Mouse (Mus musculus) adipocyte (in vitro differentiated cells): Measurements from ENCODE around the gene Plekhg2.

Source experiments
- DNase-seq: peaks from one replicate; pipeline ENCODE4 v3.0.0-alpha.2; 2016; ENCODE audit warnings: low spot score

The Plekhg2 gene

GRCm38 (mm10) chr7:28334534-28334933 is 37.9 kb downstream of the Plekhg2 start:
- peak; percentile 38 for DNase-seq

GRCm38 (mm10) chr7:28328260-28328659 is 44.1 kb downstream of the Plekhg2 start:
- DNase-seq, result no peak

- DNase-seq, result no peak
Measured at GRCm38 (mm10) chr7:28326457-28326856, 45.9 kb downstream of the Plekhg2 start.

- no peak for DNase-seq
Measured at GRCm38 (mm10) chr7:28325293-28325692, 47.1 kb downstream of the Plekhg2 start.

- DNase-seq, result no peak
Measured at GRCm38 (mm10) chr7:28321974-28322720, 50.3 kb downstream of the Plekhg2 start.

- no peak for DNase-seq
Measured at GRCm38 (mm10) chr7:28318714-28319113, 53.7 kb downstream of the Plekhg2 start.

- no peak for DNase-seq
Measured at GRCm38 (mm10) chr7:28318036-28318435, 54.4 kb downstream of the Plekhg2 start.

- peak; percentile 91 for DNase-seq
Measured at GRCm38 (mm10) chr7:28311926-28312543, 60.4 kb downstream of the Plekhg2 start, which contains the start of gene Timm50. Gene Timm50 (minus strand): TSS chr7:28312072.

- DNase-seq, result peak; percentile 75
Measured at GRCm38 (mm10) chr7:28311151-28311925, 61.1 kb downstream of the Plekhg2 start.

GRCm38 (mm10) chr7:28309737-28310136 is 62.7 kb downstream of the Plekhg2 start:
- no peak for DNase-seq
